Mouse (Mus musculus) monocyte, adult 2 months (primary cell): ENCODE results near the gene Rpl23.

Experiments
- DNase-seq, 2 experiments: peaks; one replicate each; pipeline ENCODE4 v3.0.0; 2022; ENCODE audit warnings: low spot score in 2 of 2, low read depth in 1 of 2

Rpl23 gene

GRCm38 (mm10) chr11:97781832-97782563 is at the start of gene Rpl23:
TSS of gene Rpl23 (minus strand) at chr11:97782437.
- DNase-seq: peak; percentile 95 to 98

DNA sequence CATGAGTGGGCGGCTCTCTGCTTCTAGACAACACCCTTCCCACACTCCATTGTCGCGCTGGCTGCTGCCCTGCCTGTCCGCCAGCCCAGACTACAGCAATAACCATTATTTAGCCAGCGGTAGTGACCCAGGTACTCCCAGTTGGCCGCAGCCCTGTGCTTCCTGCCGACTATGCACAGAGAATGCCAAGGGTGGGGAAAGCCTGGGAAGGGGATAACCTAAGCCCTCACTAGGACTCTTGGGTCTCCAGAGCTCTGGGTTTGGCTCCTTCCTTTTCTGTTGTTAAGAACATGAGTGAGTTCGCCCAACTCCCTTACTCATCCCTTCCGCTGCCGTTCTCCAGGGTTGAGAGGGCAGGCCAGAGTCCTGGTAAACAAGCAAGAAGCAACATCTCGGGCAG is 49.8 kb upstream of the Rpl23 start:
- DNase-seq: no peak

DNA sequence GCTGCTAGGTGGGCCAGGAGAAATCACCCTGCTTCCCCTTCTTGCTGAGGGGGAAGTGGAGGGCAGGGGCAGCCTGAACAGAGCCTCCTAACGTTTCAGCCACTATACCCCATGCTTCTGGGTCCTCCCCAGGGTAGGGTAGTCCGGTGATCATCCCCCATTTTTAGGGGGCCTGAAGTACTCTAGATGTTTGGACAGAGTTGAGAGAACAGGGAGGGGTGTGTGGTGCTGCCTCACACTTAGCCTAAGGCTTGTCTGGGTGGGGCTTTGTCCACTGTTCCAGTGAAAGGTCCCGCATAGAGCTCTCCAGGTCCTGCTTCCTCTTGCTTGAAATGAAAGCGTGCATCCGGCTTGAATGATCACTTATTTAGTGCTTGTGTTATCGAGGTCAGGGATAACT is 48.3 kb upstream of the Rpl23 start:
- peak in 1 of 2 experiments; percentile 43 for DNase-seq

DNA sequence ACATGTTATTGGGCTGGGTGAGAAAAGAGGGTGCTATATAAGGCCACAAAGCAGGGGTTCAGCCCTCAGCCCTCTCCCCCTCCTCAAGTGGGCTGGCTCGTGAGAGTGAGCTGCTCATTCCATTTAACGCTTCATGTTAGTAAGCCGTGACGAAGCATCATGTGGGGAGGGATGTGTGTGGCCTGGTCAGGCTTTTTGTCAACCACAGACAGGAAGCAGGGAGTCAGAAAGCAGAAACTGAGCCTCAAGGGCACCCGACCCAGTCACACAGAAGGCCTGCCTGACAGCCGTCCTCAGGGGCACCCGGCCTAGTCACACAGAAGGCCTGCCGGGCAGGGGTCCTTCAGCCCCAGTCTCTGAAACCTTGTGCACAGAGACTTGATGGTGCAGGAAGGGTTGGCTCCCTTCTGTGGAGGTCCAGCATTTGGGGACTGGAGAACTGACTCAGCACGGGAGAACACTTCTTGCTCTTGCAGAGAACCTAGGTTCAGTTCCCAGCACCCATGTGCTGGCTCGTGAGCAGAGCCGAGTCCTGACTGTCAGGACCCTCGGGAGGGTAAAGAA is 47.8 kb upstream of the Rpl23 start:
- DNase-seq: peak; percentile 76 to 77

- no peak for DNase-seq
Observed at GRCm38 (mm10) chr11:97829365-97829764, 47.1 kb upstream of the Rpl23 start.

- DNase-seq: no peak
Observed at GRCm38 (mm10) chr11:97827654-97828053, 45.4 kb upstream of the Rpl23 start.

- DNase-seq: peak in 1 of 2 experiments; percentile 50
Observed at GRCm38 (mm10) chr11:97826414-97826813, 44.2 kb upstream of the Rpl23 start.

- DNase-seq: no peak
Observed at GRCm38 (mm10) chr11:97825971-97826370, 43.7 kb upstream of the Rpl23 start.

DNA sequence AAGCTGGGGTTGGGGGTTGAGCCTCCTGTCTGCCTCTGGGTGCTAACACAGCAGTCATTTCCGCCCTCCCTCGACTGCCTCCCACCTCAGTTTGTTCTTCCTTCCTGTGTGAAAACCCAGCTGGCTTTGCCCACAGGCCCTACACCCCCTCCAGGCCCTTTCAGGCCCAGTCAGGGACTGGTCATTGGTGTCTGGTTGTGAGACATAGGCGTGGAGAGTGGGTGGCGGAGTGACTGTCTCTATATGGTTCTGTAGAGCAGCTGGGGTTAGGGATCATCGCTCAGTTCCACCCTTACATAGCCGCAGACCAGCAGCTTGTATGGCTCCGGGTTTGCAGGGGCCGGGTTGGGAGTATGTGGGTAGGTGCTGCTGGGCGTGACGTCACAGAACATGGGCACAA is 43.1 kb upstream of the Rpl23 start:
- DNase-seq: no peak

- no peak for DNase-seq
Observed at GRCm38 (mm10) chr11:97824895-97825294, 42.7 kb upstream of the Rpl23 start.

DNA sequence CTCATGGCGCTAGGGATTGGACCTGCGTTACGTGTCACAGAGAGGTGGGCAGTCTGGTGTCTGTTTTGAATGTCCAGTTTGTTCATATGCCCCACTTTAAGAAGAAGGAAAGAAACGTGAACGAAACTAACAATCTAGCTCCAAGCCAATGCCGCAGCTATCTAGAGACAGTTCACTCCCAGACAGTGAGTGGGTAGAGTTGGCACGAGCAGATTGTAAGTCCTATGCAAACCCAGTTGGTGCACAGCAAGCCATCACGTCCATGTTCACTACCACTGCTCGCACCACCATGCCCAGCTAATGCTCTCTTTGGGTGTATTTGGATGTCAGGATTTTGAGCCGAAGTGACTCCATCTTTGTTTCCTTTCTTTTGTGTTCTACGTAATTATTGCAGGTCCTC is 41.9 kb upstream of the Rpl23 start:
- DNase-seq: no peak

GRCm38 (mm10) chr11:97822840-97823603 is 40.8 kb upstream of the Rpl23 start:
- no peak for DNase-seq

GRCm38 (mm10) chr11:97821401-97822064 is 39.3 kb upstream of the Rpl23 start:
- no peak for DNase-seq

DNA sequence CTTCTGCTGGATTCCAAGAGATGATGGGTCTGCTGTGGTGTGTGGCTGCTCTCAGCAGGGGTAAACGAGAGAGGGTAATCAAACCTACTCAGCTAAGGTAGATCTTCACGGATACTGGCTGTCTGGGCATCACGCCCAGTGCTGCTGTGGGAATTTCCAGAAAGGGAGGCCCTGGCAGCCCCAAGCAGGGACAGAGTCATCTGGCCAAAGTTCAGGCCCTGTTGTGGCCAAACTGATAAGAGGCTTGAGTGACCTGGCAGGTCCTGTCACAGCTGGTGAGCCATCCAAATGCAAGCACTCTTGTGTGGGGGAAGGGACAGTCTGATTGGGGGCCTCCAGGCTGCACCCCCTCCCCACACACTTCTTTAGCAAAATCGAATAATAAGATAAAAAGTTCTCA is 38.6 kb upstream of the Rpl23 start:
- DNase-seq: no peak

DNA sequence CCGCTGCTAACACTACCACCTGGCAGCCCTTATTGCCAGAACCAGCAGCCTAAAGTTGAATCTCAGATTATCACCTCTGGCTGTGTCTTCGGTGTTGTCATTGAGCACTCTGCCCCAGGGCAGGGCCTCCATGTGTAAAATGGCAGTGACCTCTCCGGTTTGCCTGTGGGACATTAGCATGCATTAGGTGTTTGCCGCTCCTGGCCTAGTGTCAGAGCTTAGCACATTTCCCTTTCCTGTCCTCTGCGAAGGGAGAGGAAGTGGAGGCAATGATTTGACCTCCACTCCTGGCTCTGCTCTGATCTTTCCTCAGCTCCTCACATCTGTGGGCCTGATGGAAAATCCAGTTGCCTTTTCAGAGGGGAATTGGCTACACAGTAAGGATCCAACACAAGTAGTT is 37.7 kb upstream of the Rpl23 start:
- no peak for DNase-seq

DNA sequence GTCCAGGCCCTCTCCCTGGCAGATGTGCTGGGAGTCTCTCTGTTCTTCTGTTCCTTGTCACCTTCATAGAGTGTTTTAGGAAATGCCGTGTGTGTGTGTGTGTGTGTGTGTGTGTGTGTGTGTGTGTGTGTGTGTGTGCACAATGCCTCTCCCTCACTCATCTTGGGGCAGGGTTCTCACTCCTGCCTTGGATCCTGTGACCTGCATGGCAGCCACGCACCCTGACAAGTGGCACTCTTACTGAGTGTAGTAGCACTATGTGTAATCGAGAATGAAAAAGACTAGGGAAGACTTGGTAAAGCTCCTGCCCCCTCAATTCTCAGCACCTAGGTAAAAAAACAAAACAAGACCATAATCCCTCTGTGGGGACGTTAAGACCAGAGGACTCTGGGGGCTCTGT is 36.9 kb upstream of the Rpl23 start:
- no peak for DNase-seq

- no peak for DNase-seq
Observed at GRCm38 (mm10) chr11:97818571-97818970, 36.3 kb upstream of the Rpl23 start.

DNA sequence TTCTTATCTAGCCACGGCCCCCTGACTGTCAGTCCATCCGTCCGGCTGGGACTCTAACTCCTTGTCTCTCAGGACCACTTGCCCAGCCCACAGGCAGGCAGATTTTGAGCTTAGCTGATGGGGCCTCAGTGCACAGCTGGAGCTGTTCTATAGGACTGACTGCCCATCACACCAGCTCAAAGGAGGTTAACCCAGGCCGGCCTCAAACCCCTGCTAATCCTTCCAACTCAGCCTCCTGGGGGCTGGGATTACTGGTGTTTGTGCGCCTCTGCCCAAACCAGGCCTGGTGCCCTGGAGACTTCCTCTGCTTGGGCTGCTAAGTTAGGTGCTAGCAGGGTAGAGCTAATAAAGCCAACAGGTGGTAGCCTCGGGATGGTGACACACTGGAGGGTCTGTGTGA is 35.8 kb upstream of the Rpl23 start:
- DNase-seq: no peak

DNA sequence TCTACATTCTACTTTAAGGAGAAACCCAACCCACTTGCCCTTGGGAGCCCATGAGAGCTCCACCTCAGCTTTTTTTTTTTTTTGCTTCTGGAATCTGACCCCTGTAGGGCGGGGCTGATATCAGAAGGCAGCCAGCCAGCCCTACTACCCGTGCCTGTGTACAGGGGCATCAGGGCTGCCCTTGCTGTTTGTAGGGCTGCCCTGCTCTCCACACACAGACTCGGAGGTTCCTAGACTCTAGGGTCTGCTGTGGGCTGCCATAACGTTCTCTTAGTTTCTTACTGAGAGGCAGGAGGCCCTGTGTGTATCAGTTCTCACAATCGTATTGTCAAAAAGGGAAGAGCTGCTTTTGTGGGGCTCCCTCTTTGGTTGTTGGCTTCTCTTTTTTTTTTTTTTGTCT is 35.1 kb upstream of the Rpl23 start:
- DNase-seq: no peak

- DNase-seq: no peak
Observed at GRCm38 (mm10) chr11:97816916-97817315, 34.7 kb upstream of the Rpl23 start.

- DNase-seq: no peak
Observed at GRCm38 (mm10) chr11:97816176-97816575, 33.9 kb upstream of the Rpl23 start.

- no peak for DNase-seq
Observed at GRCm38 (mm10) chr11:97815736-97816135, 33.5 kb upstream of the Rpl23 start.
